Mouse (Mus musculus) WW6 (cell line): ENCODE data around the gene 4930469K13Rik.
A peak's percentile ranks its signal among the peaks of the same experiment; 100 is the strongest.

Experiments used
- DNase-seq: peaks from one replicate; pipeline ENCODE4 v3.0.0-alpha.2; 2013; ENCODE audit warnings: low read depth, low spot score

The 4930469K13Rik gene

DNA sequence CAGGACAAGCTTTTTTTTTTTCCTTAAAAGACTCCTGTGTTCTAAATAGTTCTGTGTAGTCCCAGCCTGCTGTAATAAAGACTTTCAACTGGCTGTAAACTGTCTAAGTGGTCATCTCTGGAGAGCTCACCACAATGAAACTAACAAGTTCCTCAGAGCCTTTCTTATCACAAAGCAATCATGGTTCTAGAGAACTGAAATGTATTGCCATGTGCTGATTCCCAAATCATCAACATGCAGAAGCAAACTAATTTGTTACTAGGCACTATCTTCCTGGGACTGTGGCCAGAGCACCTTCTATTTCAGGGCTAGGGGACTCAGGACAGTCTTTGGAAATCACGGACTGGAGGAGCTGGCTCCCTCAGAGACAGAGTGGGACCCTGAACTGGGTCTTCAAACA is 154.8 kb downstream of the 4930469K13Rik start:
- no peak for DNase-seq

DNA sequence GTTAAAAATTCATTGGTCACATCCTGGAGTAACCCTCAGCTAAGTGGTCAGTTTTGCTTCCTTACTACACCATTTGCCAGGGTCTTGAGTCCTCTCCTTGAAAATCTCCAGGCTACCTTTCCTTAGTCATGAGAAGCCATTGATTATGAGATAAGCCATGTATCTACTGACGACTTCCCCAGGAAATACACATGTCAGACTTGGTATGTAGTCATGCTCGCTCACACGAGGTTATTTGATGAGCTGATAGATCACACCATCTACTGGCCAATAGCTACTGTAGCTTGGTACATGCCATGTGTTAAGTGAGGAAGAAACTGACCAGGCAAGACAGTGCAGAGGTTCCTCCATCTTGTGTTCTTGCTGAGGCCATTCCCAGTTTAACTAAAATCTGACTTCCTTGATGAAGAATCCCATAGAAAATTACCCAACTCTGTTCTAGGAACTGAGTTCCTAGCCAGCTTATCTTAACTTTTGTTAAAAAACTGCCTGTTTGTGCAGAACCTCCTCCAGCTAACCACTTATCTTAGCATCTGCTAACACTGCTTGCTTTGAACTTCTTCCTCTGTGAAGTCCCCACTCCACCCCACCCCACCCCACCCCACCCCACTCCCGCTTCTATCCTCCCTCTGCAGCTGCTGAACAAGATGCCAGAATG is 158.8 kb downstream of the 4930469K13Rik start:
- no peak for DNase-seq

DNA sequence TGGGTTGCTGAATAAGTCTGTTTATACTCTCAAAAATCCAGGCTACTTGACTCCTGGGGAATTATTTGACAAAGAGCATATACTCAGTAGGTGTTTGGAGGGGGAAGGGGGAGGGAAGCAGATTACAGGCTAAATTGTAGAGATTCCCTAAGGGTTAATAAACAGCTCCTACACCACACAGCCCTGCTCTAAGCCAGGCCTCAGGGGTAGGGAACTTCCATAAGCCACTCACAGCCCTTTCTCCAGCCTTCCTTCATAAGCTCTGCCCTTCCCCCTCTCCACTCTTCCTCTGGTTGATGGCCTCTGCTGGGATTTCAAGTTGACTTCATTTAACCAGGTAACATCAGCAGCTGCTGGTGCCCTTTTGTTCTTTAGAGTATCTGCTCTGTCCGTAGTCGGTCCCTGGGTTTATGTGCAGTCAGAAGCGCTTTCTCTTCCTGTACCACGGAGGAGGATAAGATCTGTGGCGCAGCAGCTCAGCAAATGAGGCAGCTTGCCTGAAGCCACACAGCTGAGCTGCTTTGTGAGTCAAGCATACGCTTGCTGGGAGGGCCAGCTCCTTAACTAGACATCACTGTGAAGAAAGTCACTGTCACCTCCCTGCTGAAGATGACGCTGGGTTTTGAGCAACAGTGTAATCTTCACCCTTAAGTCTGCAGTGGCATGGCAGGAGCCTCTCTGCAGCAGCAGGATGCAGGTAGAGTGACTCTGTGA is 159.6 kb downstream of the 4930469K13Rik start:
- DNase-seq = no peak

DNA sequence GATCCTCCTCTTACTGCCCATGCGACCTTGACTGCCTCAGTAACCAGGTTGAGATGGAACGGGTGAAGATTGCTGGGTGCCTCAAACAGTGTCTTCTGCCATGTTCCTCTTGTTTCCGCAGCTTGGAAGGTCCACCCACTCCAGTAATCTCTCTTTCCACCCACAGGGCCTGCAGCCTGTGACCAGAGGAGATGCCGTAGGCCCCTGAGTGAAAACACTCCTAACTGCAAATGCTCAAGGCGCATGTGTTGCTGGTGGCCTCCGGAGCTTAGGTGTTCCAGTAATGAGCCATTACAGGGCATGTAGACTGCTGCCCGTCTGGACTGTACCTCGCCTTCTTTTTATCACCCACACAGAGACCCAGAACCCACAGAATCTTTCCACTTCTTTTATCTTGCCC is 160.7 kb downstream of the 4930469K13Rik start:
- DNase-seq = no peak

DNA sequence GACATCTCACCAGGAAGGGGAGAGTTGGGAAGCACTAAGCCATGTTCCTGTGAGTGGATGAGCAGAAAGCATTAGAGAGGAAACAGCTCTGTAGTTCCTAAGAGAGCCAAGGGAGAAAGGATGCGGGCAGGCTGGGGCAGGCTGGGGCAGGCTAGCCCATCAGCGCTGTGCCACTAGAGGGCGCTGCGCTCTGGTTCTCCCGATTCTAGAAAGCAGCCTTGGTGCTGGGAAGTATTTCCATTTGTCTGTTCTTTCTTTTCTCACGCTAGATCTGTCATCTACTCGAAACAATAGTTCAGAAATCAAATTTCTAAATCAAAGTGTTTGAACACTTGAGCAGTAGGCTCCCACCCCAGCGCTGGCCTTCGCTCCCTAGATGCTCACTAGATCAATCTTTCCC is 164.1 kb downstream of the 4930469K13Rik start:
- DNase-seq = no peak

DNA sequence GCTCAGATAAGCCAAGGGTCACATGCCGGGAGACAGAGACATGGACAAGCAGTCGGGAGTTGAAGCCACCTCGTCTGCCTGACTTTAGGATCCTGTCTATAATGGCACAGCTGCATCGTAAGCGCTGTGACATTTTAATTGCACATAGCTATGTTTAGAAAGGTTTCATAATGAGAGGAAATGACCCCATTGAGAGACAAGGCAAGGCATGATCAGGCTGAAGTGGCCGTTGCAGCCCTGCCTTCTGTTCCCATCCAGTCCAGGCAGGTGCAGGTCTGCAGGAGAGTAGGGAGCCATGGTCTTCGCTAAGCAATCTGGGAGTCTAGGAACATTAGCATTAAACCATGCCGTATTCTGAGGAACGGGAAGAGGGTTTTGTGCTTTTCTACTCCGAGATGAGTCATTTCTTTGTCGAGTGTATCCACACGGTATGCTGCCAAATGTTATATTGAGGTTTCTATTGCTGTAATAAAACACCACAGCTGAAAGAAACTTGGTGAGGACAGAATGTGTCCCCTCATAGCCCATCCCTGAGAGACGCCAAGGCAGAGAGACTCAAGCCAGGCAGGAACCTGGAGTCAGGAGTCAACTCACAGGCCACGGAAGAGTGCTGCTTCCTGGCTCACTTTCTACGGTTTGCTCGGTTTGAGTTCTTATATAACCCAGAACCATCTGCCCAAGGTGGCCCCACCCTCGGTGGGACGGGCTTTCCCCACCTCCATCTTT is 165.8 kb downstream of the 4930469K13Rik start:
- DNase-seq = no peak

DNA sequence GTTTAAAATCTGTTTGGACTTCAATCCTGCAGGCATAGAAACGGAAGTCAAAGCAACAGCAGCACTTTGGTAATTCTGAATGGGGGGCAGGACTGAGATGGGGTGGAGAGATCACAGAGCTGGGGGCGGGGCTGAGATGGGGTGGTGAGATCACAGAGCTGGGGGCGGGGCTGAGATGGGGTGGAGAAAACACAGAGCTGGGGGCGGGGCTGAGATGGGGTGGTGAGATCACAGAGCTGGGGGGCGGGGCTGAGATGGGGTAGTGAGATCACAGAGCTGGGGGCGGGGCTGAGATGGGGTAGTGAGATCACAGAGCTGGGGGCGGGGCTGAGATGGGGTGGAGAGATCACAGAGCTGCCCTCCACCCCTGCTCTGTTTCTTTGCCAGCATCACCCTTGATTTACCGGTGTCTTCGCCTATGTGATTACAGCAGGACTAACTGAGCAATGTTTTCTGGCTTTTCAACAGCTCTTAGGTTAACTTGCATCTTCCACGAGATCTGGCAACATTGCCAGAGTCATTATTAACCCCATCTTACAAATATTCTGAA is 166.4 kb downstream of the 4930469K13Rik start:
- DNase-seq = peak; percentile 71

DNA sequence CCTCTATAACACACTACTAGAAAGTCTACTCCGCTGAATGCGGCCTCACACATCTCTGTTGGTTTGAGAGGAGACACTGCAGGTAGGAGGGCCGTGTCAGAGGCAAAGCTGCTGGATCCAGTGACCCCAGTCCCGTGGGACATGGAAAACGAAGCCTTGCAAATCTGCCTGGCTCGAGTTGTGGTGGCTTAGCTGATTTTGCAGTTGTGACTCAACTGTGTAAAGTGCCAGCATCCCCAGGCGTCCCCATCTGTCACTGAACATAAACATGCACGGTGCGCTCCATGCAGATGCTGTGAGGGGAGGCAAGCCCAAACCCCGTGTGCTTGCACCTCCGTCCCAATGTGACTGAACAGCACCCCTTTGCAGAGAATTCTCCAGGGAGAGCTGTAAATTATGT is 168.9 kb downstream of the 4930469K13Rik start:
- no peak for DNase-seq

DNA sequence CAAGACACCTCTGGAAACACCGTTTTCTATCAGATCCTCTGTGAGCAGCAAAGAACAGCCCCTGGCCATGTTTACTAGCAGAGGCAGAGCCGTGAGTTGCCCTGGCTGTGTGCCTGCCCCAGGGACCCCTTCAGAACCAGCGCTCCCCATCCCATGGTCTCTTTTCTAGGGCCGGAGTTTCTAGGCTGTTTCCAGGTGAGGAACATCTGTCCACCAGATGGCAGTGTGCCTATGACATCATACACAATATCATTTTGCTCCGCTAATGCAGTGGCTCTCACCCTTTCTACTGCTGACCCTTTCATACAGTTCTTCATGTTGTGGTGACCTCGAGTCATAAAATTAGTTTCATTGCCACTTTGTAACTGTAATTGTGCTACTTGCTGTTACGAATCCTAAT is 169.7 kb downstream of the 4930469K13Rik start:
- DNase-seq = no peak

DNA sequence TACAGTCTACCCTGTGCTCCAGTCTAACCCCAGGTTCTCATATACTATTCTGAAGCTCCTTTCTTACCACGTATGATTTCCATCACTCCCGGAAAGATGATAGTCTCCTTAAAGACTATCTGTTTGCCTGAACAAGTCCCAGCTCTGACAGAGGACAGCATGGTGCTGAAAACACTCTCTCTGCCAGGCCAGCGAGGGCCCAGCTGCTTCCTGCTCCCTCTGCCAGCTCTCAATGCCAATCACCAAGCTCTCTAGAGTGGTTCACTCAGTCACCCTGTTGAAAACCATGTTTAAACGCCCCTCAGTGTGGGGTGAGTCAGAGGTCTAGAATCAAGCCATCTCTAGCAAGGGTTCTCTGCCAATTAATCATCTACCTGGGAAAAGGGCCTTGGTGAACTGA is 170.5 kb downstream of the 4930469K13Rik start:
- DNase-seq = no peak

DNA sequence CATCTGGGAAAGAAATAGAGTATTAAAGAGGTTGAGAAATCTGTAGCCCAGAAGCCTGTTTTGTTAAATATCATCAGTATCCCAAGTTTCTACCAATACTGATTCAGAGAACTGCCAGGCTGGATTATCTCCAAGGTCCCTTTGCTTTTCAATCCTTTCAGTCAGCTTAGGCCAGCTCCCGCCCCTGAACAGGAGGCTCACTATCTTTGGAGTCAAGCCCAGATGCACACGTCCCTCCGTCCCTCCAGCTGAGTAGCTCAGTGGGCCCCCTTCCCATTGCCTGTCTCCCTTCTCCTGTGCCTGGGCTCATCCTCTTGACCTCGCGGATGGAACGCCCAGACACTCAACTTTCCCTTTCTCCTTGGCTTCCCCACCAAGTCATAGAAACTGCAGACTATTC is 171.0 kb downstream of the 4930469K13Rik start:
- DNase-seq = no peak

DNA sequence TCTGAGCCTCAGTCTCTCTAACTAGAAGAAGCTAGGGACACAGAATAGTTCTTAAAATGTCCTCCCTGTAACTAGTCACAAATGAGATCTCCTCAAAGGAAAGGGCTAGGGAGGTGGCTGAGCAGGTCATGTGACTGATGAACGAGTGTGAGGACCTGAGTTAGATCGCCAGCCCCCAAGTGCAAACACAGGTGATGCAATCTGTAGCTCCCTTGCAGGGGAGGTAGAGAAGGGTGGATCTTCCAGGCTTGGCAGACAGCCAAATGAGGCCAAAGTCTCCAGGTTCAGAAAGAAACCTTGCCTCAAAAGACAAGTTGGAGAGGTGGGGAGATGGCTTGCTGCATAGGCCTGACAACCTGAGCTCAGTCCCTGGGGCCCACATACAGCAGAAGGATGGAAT is 171.8 kb downstream of the 4930469K13Rik start:
- no peak for DNase-seq

DNA sequence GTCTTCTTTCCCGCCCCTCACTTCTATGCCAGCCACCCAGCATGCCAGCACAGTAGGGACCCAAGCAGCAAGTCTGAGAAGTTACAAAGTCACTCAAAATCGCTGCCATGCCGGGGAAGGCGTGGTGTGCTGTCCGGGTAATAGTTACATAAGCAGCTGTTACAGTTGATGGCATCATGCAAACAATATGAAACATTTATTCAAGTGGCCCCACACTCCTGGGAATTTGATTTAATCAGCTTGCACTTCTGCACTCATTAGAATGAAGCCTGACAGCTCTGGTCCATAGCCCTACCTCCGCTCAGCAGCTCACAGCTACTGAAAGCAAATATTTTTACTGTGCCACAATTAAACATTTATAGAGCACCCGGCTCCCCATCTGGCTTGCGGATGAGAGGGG is 172.6 kb downstream of the 4930469K13Rik start:
- no peak for DNase-seq
